19 mouse cellular contexts compared by ENCODE assay signal in genomic region chr1:168200570-168201156, GRCm38 (mm10).
"Had no signal": no experiment of that assay in that cellular context is flagged by ENCODE, and none has a peak within 500 bp of the region (broad histone marks: within the 10 kb centered on the region; RNA-seq: fewer than 3 reads in every experiment).

No protein-coding gene starts in this region.

- H3K4me3 ChIP-seq: intestine, embryonic 15.5 days; kidney, embryonic 15.5 days; left cerebral cortex, adult 2 months; liver, embryonic 13.5 days; myocyte had no signal

- H3K36me3 ChIP-seq: liver, embryonic 13.5 days had no signal

- H3K9me3 ChIP-seq: intestine, embryonic 15.5 days; kidney, embryonic 15.5 days; liver, embryonic 13.5 days had no signal

- H3K27me3 ChIP-seq: intestine, embryonic 15.5 days; kidney, embryonic 15.5 days; liver, embryonic 13.5 days had no signal

- ATAC-seq: hindbrain, embryonic 16.5 days; intestine, embryonic 15.5 days had no signal

- H3K4me1 ChIP-seq: intestine, embryonic 15.5 days; kidney, embryonic 15.5 days; liver, embryonic 13.5 days had no signal

- DNase-seq: kidney, adult 11 months; kidney, adult 8-10 months; kidney, postnatal 10 days; kidney, postnatal 36 days; layer of hippocampus, postnatal 36 days; liver, embryonic 13.5 days; lung, adult 2 months; lung, postnatal 14 days; lung, postnatal 4 days; right cerebral cortex, adult 18-20 months; right cerebral cortex, postnatal 14 days; right cerebral cortex, postnatal 4 days; thymus, postnatal 25 days had no signal

- H3K4me2 ChIP-seq: intestine, embryonic 15.5 days; kidney, embryonic 15.5 days; liver, embryonic 13.5 days had no signal

- H3K27ac ChIP-seq: intestine, embryonic 15.5 days; kidney, embryonic 15.5 days; left cerebral cortex, adult 2 months; liver, embryonic 13.5 days; stomach, postnatal 0 days had no signal

- H3K9ac ChIP-seq: intestine, embryonic 15.5 days; kidney, embryonic 15.5 days; liver, embryonic 13.5 days had no signal
